Mouse (Mus musculus) embryonic facial prominence, embryonic 10.5 days (tissue): ENCODE results near the gene Pla2g7. TPM values are rescaled to one million over a fixed set of nuclear protein-coding genes. Genes with fewer than 3 reads are reported as not detected.

ENCODE experiments used
- DNase-seq: peaks from one replicate; pipeline ENCODE4 v3.0.0-alpha.2; 2017; ENCODE audit warnings: low spot score
- H3K27ac ChIP-seq: fragments of 300-500 bp; sonication (generic); replicated peaks from 2 replicates; pipeline ENCODE4 v1.5.1; 2016; ENCODE audit warnings: mild to moderate bottlenecking
- H3K27me3 ChIP-seq: fragments of 300-500 bp; sonication (generic); replicated peaks from 2 replicates; pipeline ENCODE4 v1.6.1; 2016; ENCODE audit warnings: low read depth, mild to moderate bottlenecking; ENCODE audit not compliant: poor library complexity, severe bottlenecking
- H3K36me3 ChIP-seq: fragments of 300-500 bp; sonication (generic); replicated peaks from 2 replicates; pipeline ENCODE4 v1.6.1; 2016; ENCODE audit warnings: mild to moderate bottlenecking, moderate library complexity
- H3K4me1 ChIP-seq: fragments of 300-500 bp; sonication (generic); 2 replicates; pipeline ENCODE4 v1.6.1; 2016
- H3K4me3 ChIP-seq: fragments of 300-500 bp; sonication (generic); 2 replicates; pipeline ENCODE4 v1.5.1; 2016; ENCODE audit warnings: mild to moderate bottlenecking, moderate library complexity
- H3K9me3 ChIP-seq: fragments of 300-500 bp; sonication (generic); 2 replicates; pipeline ENCODE4 v1.6.1; 2016; ENCODE audit warnings: mild to moderate bottlenecking
- WGBS: fragments of 180-500 bp; shearing (Covaris S2); methylation state at CpG from one replicate; pipeline ENCODE4 v1.1.7; 2016; 5-methylcytosine and 5-hydroxymethylcytosine counted together
- polyA plus RNA-seq: library from polyadenylated mRNA; unstranded; fragments of >200 nt; fragmentation: Nextera tagmentation; extraction: Ambion mirVana; gene quantifications from 2 replicates; pipeline ENCODE4 v1.2.1, GENCODE M21; 2016

Gene Pla2g7
- polyA plus RNA-seq, 1 experiment from 2014 or later: 5.1 TPM

GRCm38 (mm10) chr17:43589750-43590149 is 21.9 kb downstream of the Pla2g7 start:
- Histone ChIP-seq H3K4me1 (peaks cover 2% of the 10 kb centered on the region; the same call in 1 of the 2 replicates), H3K27me3 (no peaks in the 10 kb centered on the region), H3K36me3 (no peaks in the 10 kb centered on the region), H3K27ac (no peak overlapping the region), H3K9me3 (no peaks in the 10 kb centered on the region), H3K4me3 (no peak overlapping the region)
- DNase-seq: no peak
- WGBS: 92% methylated on average over 6 of the region's 6 CpGs

GRCm38 (mm10) chr17:43590531-43590930 is 22.6 kb downstream of the Pla2g7 start:
- Histone ChIP-seq H3K4me3 (no peak overlapping the region), H3K27me3 (no peaks in the 10 kb centered on the region), H3K36me3 (no peaks in the 10 kb centered on the region), H3K4me1 (no peaks in the 10 kb centered on the region), H3K27ac (no peak overlapping the region), H3K9me3 (no peaks in the 10 kb centered on the region)
- no peak for DNase-seq
- WGBS: 92% methylated on average over 5 of the region's 5 CpGs

GRCm38 (mm10) chr17:43592296-43593291 is 24.7 kb downstream of the Pla2g7 start:
- 88% methylated on average over 21 of the region's 21 CpGs for WGBS
- H3K27me3 ChIP-seq: no peaks in the 10 kb centered on the region
- H3K36me3 ChIP-seq: no peaks in the 10 kb centered on the region
- DNase-seq: no peak
- H3K27ac ChIP-seq: no peak overlapping the region
- no peaks in the 10 kb centered on the region for H3K9me3 ChIP-seq
- H3K4me1 ChIP-seq: no peaks in the 10 kb centered on the region
- H3K4me3 ChIP-seq: no peak overlapping the region

GRCm38 (mm10) chr17:43597742-43598141 is 29.8 kb downstream of the Pla2g7 start:
- 97% methylated on average over 2 of the region's 2 CpGs for whole genome bisulfite sequencing

GRCm38 (mm10) chr17:43598706-43599105 is 30.8 kb downstream of the Pla2g7 start:
- no peak for DNase-seq
- 66% methylated on average over 4 of the region's 4 CpGs for WGBS

More at GRCm38 (mm10) chr17:43597742-43598141, 29.8 kb downstream of the Pla2g7 start:
- H3K36me3 ChIP-seq: no peaks in the 10 kb centered on the region
- no peaks in the 10 kb centered on the region for H3K9me3 ChIP-seq
- no peak overlapping the region for H3K27ac ChIP-seq
- H3K4me3 ChIP-seq: no peak overlapping the region
- DNase-seq: no peak
- no peaks in the 10 kb centered on the region for H3K27me3 ChIP-seq
- no peaks in the 10 kb centered on the region for H3K4me1 ChIP-seq

GRCm38 (mm10) chr17:43606704-43607103 is 38.8 kb downstream of the Pla2g7 start:
- Histone ChIP-seq H3K27me3 (no peaks in the 10 kb centered on the region), H3K36me3 (no peaks in the 10 kb centered on the region), H3K27ac (no peak overlapping the region), H3K9me3 (no peaks in the 10 kb centered on the region), H3K4me1 (no peaks in the 10 kb centered on the region), H3K4me3 (no peak overlapping the region)
- peak; percentile 82 for DNase-seq
- WGBS: 12% methylated on average over 3 of the region's 3 CpGs

More at GRCm38 (mm10) chr17:43598706-43599105, 30.8 kb downstream of the Pla2g7 start:
- Histone ChIP-seq H3K9me3 (no peaks in the 10 kb centered on the region), H3K4me1 (no peaks in the 10 kb centered on the region), H3K4me3 (no peak overlapping the region), H3K27ac (no peak overlapping the region), H3K36me3 (no peaks in the 10 kb centered on the region), H3K27me3 (no peaks in the 10 kb centered on the region)

- Histone ChIP-seq H3K9me3 (no peaks in the 10 kb centered on the region), H3K4me3 (no peak overlapping the region), H3K36me3 (no peaks in the 10 kb centered on the region), H3K4me1 (peaks cover 7% of the 10 kb centered on the region; the same call in 1 of the 2 replicates), H3K27me3 (no peaks in the 10 kb centered on the region), H3K27ac (no peak overlapping the region)
- DNase-seq: peak; percentile 81
- 28% methylated on average over 7 of the region's 7 CpGs for WGBS
Observed at GRCm38 (mm10) chr17:43611586-43611985, 43.7 kb downstream of the Pla2g7 start.

- H3K27ac ChIP-seq: no peak overlapping the region
- no peaks in the 10 kb centered on the region for H3K9me3 ChIP-seq
- no peaks in the 10 kb centered on the region for H3K27me3 ChIP-seq
- peaks cover 7% of the 10 kb centered on the region; the same call in 1 of the 2 replicates for H3K4me1 ChIP-seq
- WGBS: 76% methylated on average over 3 of the region's 3 CpGs
- H3K4me3 ChIP-seq: no peak overlapping the region
- no peak for DNase-seq
- no peaks in the 10 kb centered on the region for H3K36me3 ChIP-seq
Observed at GRCm38 (mm10) chr17:43612221-43612620, 44.3 kb downstream of the Pla2g7 start.

- Histone ChIP-seq H3K36me3 (no peaks in the 10 kb centered on the region), H3K9me3 (no peaks in the 10 kb centered on the region), H3K4me1 (peaks cover 7% of the 10 kb centered on the region; the same call in 1 of the 2 replicates), H3K27me3 (no peaks in the 10 kb centered on the region), H3K4me3 (no peak overlapping the region), H3K27ac (no peak overlapping the region)
- 96% methylated on average over 9 of the region's 9 CpGs for WGBS
- no peak for DNase-seq
Observed at GRCm38 (mm10) chr17:43619156-43619555, 51.3 kb downstream of the Pla2g7 start.

- no peak for DNase-seq
- 92% methylated on average over 10 of the region's 10 CpGs for WGBS
- Histone ChIP-seq H3K4me3 (no peak overlapping the region), H3K36me3 (no peaks in the 10 kb centered on the region), H3K27me3 (peaks cover 3% of the 10 kb centered on the region), H3K27ac (no peak overlapping the region), H3K4me1 (no peaks in the 10 kb centered on the region), H3K9me3 (0 out of 2 replicates have a peak, but pooled peaks cover 6% of the 10 kb centered on the region)
Observed at GRCm38 (mm10) chr17:43622076-43622475, 54.2 kb downstream of the Pla2g7 start.

GRCm38 (mm10) chr17:43628246-43628645 is 60.3 kb downstream of the Pla2g7 start:
- H3K27ac ChIP-seq: no peak overlapping the region
- no peaks in the 10 kb centered on the region for H3K36me3 ChIP-seq
- DNase-seq: no peak
- H3K27me3 ChIP-seq: peaks cover 54% of the 10 kb centered on the region
- 0 out of 2 replicates have a peak, but pooled peaks cover 7% of the 10 kb centered on the region for H3K9me3 ChIP-seq
- H3K4me3 ChIP-seq: no peak overlapping the region
- peaks cover 17% of the 10 kb centered on the region for H3K4me1 ChIP-seq
- WGBS: 89% methylated on average over 10 of the region's 10 CpGs

GRCm38 (mm10) chr17:43629026-43629495 is 61.2 kb downstream of the Pla2g7 start:
- Histone ChIP-seq H3K4me1 (peaks cover 17% of the 10 kb centered on the region), H3K4me3 (peak overlapping the region; percentile 60), H3K36me3 (no peaks in the 10 kb centered on the region), H3K27me3 (peaks cover 54% of the 10 kb centered on the region), H3K27ac (no peak overlapping the region), H3K9me3 (0 out of 2 replicates have a peak, but pooled peaks cover 7% of the 10 kb centered on the region)
- peak; percentile 43 for DNase-seq
- 18% methylated on average over 24 of the region's 24 CpGs for WGBS
